Mouse (Mus musculus) ovary, adult 18-20 months (tissue): ENCODE measurements around the gene Dmac2.
A peak's percentile ranks its signal among the peaks of the same experiment; 100 is the strongest.

Source experiments
- DNase-seq: peaks from one replicate; pipeline ENCODE4 v3.0.0; 2022; ENCODE audit warnings: low spot score, mixed read lengths

Gene Dmac2

DNA sequence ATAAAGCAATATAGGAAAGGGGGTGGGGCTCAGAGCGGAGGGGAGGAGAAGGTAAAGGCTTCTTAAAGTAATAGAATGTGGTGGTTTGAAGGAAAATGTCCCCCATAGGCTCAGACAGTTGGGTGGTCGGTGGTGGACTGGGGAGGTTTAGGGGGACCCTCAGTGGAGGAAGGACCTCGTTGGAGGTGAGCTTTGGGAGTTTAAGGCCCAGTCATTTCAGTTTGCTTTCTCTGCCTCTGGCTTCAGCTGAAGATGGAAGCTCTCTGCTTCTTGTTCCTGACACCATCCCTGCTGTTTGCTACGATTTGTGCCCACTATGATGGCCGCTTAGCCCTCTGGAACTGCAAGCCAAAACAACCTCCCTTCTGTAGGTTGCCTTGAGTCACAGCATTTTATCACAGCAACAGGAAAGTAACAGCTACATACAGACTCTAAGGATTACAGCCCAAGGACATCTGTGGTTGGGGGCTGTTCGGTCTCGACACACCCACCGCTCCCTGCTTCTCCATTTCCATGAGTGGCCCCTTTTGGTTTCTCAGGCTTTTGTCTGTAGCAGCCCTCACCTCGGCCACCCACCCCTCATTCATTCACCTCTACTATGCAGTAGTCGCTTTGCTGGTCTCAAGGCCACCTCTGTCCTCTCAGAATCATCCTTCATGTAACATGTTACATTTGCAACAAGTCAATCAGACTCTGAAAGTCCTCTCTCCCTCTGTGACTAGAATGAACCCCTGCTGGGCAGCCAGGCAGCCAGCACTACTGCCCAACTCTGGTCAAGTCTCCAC lies 1.6 kb upstream of the Dmac2 start:
- DNase-seq, result no peak

DNA sequence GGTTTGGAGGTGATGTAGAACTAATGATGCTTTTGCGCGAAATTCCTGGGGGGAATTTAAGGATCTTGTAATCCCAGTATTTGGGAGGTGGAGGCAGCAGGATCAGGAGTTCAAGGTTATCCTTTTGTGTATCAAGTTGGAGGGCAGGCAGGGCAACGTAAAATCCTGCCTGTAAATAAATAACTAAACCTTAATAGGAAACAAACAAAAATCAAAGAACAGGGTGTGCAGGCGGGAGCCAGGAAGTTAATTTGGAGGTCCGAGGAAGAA lies 443 bp downstream of the Dmac2 start:
- DNase-seq, result no peak

DNA sequence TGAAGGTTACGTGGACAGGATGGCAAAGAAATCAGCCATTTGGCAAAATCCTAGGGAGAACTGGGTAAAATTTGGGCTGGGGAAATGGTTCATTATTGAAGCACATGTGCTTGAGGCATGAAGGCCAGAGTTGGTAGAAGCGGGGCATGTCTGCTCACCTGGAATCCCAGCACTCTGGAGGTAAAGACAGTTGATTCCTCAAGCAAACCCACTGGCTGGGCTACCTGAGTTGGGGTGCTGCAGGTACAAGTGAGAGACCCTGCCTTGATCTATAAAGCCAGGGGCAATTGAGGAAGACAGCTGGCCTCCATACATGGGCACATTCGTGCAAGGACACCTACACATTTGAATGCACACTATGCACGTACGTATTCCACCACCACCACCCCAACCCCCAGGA lies 887 bp downstream of the Dmac2 start:
- no peak for DNase-seq

DNA sequence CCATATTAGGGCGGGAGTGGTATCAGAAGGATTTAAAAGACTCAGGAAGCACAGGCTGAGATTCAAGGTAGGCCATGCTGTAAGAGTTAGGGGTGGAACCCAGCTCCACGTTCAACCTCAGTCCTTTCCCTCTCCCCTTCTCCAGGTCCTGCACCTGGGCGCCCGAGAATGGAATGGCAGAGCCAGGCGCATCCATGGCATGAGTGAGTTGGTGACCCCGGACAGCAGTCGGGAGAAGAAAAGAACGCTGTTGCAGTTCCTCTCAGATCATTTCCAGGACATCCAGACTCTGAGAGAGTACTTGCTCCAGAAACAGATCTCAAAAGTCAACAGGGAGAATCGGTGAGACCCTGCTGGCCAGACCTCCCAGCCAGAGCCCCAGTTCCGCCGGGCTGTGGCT lies 1.5 kb downstream of the Dmac2 start:
- DNase-seq, result no peak

DNA sequence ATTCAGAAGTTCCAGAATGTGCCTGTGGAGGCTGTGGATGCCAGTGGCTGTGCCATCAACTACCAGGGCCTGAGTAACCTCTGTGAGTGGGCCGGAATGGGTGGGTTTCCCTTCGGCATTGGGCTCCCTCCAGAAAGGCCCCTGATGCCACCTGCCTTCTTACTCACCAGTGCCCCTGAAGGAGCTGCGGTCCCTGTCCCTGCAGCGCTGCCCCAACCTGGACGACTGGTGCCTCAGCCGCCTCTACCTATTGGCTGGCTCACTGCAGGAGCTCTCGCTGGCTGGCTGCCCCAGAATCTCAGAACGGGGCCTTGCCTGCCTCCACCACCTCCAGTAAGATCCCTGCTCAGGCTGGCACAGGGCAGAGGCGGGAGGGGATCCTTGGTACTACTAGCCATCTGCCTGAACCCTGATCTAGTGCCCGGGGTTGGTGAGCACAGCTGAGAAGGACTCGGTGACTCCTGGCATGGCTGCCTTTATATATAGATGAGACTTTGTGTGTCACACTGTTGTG lies 4.7 kb downstream of the Dmac2 start:
- DNase-seq, result no peak

DNA sequence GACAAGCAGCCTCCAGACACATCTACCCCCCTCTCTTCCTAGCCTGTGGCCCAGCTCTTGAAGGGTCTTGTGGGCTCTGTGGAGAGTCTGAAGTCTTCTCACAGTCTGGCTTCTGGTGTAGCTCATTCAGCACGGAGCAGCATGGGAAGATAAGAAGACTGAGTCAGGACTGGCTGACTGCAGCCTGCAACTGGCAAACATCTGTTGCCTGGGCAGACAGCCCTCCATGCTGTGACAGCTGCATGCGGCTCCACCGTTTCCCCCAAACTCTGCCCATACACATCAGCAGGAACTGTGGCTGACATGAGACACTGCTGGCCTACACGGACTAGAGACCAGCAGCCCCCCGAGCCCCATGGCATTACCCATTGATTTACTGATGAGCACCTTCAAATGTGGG lies 5.6 kb downstream of the Dmac2 start:
- no peak for DNase-seq

DNA sequence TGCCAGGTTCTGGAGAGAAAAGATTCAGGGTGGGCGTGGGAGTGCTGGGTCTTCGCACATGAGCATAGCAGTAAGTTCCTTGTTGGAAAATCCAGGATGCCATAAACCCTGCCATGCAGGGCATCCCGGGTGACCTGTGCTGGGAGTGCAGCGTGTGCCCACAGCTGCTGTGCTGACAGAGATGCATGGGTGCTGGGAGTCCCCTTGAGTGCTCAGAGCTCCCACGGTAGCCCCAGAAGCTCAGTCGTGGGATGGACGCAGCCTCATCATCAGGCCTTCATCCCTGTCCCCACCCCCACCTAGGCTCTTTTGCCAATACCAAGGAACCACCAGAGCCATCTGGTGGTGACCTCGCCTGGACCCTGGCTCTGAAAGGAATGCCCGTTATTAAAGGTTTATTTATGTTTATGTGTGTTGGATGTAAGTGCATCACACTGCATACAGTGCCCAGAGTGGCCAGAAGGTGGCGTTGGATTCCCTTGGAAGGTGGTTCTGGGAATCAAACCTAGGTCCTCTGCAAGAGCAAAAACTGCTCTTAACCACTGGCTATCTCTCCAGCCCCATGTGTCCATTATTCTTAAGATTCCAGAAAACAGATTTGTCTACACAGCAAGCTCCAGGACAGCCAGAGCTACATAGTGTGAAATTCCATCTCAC lies 6.5 kb downstream of the Dmac2 start:
- no peak for DNase-seq

DNA sequence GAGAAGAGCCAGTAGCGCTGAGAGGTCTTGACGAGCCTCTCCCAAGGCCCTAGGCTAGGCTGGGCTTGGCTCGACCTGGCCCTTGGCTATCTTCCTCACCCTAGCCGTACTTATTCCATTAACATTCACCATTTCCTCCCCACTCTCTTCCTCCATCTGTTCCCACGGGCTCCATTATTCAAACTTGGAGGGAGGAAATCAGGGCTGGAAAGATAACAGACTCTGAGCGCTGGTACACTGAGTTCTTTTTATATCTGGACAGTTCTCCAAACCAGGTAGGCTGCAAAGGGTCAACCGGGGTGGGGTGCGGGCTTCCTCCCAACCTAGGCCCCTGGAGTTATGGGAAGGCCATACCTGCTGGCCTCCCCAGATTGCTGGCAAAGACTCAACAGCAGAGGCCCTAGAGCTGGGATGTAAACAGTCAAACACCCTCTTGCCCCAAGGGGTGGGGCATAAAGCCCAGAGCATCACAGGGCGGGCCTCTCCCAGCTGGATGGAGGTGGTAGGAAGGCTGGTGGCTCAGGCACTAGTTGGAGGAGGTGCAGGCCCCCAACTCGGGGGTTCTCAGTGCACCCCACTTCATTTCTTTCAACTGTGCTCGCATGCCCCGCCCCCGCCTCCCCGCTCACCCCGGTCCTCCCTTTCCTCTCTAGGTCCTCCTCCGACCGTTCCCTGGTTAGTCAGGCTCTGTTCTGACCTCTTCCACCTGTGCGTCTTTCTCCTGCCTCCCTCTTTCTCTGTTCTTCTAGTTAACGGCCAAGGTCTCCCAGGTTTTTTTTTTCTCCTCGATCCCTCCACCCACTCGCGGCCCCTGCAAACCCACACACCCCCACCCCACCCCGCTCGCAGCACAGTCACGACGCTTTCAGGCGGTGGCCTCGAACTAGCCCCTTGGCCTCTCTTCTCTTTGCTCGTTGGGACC lies 7.6 kb downstream of the Dmac2 start, which contains the start of gene B3gnt8:
B3gnt8 (plus strand) TSS at position 146 of the 922 bp plus-strand sequence.
- peak; percentile 49 for DNase-seq

DNA sequence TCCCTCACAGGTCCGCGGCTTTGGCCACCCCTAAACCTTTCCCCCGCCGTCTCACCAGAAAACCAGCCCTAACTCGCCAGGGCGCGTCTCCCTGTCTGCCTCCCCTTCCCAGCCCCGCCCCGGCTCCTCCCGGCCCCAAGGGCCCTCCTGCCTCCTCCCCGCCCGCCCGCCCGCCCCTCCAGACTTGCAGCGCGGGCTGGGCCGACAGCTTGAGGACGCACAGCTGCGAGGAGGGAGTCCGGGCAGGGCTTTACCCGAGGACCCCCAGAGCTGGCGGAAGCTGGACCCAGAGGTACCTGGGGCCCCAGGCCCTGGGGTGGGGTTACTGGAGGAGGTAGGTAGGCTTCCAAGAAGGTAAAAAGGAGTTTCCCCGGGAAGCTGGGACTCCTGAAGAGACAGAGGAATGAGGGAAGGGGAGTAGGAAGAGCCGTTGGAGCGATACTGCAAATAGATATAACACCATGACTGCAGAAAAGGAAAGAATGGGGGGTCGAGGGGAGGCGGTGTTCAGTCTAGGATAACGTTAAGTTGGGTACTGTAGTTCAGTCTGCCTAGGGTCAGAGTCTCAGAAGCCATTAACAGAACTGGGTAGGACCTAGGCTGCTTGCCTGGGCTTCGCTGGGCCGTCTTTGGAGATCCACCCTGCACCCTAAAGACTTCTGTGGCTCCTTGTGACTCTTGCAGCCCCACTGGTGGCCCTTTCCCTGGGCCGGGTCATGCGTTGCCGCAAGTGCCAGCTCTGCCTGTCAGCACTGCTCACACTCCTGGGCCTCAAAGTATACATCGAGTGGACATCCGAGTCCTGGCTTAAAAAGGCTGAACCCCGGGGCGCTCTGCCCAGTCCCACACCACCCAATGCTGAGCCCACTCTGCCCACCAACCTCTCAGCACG lies 8.5 kb downstream of the Dmac2 start:
- peak; percentile 72 for DNase-seq

DNA sequence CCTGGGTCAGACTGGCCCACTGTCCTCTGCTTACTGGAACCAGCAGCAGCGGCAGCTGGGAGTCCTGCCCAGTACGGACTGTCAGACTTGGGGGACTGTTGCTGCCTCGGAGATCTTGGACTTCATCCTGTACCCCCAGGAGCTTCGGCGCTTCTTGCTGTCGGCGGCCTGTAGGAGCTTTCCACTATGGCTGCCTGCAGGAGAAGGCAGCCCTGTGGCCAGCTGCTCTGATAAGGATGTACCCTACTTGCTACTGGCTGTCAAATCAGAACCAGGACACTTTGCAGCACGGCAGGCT lies 9.1 kb downstream of the Dmac2 start:
- DNase-seq, result no peak

DNA sequence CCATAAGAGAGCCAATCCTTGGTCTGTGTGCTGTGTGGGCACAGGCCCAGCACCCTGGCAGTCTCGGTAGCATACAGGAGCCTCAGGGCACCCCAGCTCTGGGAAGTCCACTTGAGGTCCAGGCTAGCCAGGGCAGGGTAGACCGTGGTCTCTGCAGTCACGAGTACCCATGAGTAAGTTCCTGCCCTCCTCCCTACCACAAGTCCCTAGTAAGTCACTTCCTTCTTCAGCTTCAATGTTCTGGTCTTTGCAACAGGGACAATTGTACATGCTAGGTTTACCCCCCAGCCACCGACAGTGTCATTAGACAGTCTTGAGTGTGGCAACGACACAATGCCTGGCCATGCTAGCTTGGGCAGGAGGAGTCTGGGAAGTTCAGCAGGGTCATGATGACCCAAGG lies 13.5 kb downstream of the Dmac2 start:
- DNase-seq, result no peak

DNA sequence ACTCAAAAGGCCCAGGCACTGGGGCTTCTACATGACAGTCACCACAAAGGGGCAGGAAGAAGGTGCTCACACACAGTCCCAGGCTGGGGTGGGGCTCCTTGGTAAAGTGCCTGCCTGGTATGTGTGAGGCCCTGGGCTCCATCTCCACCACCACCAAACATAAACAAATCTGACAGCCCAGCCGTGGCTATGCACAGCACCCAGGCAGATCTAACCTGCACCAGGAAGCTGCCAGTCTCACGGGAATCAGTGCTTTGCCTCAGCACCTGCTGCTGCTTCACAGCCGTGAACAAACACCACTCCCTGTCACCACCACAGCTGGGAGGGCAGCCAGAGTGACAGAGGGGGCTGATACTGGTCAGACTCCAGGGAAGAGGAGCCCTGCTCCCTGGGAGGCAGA lies 17.2 kb downstream of the Dmac2 start:
- no peak for DNase-seq

DNA sequence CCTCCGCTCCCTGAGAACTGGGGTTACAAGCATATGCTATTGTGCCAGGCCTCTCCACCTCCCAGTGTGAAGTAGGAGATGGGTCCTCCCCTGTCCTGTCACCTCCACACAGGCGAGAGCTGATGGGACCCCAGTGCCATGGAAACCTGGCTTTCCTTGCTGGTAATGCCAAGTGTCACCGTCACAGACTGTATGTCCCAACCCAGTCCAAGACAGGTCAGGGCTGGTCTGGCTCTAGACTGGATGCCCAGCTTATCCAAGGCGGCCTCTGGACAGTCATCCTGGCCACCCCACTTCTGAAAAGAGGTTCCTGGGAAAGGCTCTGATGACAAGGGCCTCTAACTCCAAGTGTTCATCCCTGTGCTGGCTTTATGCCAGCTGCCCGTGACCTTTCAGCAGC lies 17.9 kb downstream of the Dmac2 start:
- no peak for DNase-seq

DNA sequence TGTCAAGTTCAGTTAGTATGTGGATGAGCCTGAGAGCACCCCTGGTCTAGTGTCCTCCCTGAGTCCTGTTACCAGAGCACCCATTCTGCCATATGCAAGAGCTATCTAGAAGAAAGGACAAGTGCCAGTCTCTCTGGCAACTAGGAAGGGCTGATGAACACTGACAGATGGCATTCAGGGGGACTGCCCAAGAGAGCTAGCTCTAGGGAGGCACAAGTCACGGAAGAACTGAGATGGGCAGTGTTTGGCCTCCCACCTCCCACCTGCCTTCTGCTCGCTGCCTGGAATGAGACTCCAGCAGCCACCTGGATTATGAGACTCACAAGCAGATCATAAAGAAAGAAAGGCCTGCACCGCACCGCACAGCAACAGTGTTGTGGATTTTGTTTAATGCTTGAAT lies 20.5 kb downstream of the Dmac2 start:
- DNase-seq, result no peak

DNA sequence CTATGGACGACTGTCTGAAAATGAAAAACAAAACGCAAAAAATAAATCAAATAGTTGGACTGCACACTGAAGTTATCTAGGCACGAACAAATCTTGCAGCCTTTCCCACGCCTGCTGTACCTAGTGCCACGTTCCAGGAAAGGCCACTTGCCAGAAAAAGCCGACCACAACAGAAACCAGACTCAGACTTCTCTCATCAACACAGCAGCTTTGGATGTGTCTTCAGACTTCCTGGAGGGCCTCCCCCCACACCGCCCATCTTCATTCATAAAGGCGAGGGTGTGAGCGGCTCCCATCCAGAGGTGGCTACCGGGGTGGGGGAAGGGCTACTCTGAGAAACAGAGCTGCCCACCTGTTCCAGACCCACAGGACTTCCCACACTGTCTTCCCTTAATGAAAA lies 24.9 kb downstream of the Dmac2 start:
- DNase-seq, result no peak

DNA sequence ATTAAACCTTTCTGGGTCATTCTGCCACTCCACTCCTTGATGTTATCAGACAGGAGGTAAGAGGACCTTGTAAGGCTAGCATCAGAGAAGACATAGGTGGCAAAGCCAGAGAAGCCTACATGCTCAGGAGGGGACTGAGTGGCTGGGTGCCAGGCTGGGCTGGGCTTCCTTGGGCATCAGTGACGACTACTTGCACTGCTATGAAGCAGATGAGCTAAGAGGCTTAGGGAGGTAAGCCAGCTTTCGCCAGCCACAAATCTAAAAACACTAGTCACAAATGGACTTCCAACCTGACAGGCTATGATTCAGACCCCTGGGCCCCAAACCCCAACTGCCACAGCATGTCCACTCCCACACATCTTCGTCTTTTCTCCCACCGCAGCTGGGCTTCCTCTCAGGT lies 25.4 kb downstream of the Dmac2 start:
- no peak for DNase-seq

DNA sequence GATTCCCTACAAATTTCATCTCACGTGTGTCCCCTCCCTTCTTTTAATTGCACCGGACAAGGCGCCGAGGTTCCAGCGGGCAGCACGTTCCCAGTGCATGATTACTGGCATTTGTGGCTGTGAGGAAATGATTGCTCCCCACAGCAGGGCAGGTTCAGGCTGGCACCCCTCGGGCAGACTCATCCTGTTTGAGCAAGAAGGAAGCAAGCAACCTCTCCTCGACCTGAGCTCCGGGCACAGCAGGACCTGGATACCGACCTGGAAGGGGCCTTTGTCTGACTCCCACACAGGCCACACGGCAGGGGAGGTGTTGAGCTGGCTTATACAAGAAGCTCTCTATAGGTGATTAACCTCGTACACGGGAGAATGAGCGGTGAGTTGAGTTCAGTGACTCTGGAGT lies 25.9 kb downstream of the Dmac2 start:
- DNase-seq, result no peak

DNA sequence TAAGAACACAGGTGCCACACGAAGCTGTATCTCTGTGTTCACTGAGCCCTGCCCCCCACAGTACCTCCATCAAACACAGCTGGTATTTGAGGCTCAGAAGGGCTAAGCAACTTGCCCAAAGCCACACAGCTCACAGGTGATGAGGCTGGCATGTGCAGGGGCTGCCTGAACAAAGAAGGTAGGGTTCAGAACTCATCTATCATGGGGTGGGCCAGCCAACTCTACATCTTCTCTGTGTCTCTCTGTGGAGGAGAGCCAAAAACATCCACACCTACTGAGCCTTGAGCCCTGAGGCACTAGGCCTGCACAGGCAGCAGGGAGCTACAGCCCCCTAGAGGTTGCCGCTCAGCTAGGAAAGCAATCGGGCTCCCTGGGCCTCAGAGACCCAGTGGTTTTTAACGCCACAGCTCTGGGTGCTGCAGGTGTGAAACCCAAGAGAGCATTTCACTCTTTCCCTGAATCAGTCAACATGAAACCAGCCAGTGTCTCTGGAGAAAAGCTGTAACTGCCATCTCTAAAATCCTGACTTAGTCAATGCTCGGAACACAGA lies 28.4 kb downstream of the Dmac2 start:
- DNase-seq, result no peak

DNA sequence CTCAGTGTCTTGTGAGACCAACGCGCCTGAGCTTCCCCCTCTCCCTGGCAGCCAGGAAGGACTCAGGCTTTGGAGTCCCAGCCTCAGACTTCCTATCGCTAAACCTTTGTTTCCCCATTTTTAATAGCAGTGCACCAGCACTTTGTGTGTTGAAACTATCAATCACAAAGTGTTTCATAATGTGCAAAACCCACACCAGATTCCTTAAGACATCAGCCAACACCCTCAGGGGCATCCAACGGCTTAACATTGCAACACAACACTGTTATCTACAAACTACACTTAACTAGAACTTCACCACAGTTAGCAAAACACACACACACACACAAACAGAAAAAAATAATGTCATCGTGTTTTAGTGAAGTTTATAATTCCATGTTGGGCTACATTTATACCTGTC lies 30.6 kb downstream of the Dmac2 start:
- no peak for DNase-seq

DNA sequence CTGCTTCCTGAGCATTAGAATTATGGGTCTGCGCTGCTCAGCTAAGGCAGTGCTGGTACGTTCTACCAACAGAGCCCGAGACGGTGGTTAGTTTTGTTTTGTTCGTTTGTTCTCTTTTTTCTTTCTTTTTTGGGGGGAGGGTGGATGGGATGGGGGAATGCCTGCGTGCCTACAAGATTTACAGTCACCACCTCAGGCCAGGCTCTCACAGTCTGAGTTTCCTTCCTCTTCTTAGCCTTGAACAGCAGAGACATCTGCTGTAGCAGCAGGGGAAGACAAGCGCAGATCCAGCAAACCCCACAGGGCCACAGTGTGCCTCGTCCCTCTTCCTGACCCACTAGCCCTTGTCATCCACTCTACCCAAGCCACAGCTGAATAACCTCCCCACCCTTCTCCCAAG lies 32.1 kb downstream of the Dmac2 start:
- no peak for DNase-seq

DNA sequence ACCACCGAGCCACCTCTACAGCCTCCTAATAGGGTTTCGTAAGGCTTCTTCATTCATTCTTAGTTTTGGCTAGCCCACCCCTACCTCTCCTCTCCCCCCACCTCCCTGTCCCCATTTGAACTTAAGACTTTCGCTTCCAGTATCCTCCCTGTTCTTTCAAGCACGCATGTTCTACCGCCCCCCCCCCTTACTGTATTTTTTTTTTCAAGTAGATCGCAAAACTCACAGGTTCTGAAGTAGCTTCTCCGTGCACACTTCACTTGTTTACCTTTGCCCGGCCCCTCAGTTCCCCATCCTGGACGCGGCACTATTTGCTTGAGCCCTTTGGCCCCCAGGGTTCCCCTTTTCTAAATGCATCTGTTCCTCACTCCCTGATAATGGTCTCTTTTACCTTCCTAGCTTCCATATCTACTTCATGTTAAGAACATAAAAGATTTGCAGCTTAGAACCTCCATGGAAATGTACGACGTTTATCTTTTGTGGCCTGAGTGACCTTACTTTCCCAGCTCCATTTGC lies 33.1 kb downstream of the Dmac2 start:
- no peak for DNase-seq
